Mouse (Mus musculus) erythroid progenitor cell, adult 5-6 weeks (primary cell): ENCODE results near the gene Zfhx2. TPM values are rescaled to one million over a fixed set of nuclear protein-coding genes. Genes with fewer than 3 reads are reported as not detected.

ENCODE experiments used
- total RNA-seq, 2 experiments: library from RNA; stranded (forward) in 1 of 2; stranded (reverse) in 1 of 2; fragments of 150-400 nt in 1 of 2; fragments of 186-747, 209-891 nt in 1 of 2; gene quantifications; 2 replicates each; pipeline versions ENCODE4 v1.2.3 to v1.2.4; 2015 to 2017; ENCODE audit warnings: low replicate concordance in 2 of 2

Zfhx2 gene
- total RNA-seq, 2 experiments from 2014 or later: 3.8 to 5.4 TPM

Other genes starting within 250 kb of the Zfhx2 start
- 4.7 and 5.0 TPM in 2 replicates for gene Homez, start 221.4 kb downstream of the Zfhx2 start, total RNA-seq (2015; ENCODE audit: low replicate concordance)
- 0.13 and 1.3 TPM in 2 replicates for gene Homez, start 221.4 kb downstream of the Zfhx2 start, total RNA-seq (2017; ENCODE audit: low replicate concordance)
- 2.2 and 8.8 TPM in 2 replicates for gene Ppp1r3e, start 214.8 kb downstream of the Zfhx2 start, total RNA-seq (2015; ENCODE audit: low replicate concordance)
- gene Ppp1r3e, start 214.8 kb downstream of the Zfhx2 start, total RNA-seq (2017; ENCODE audit: low replicate concordance): not detected in 2 replicates
- gene Bcl2l2, start 208.9 kb downstream of the Zfhx2 start, total RNA-seq (2015; ENCODE audit: low replicate concordance): 1.7 TPM in 1 of 2 replicates, not detected in the other
- 1.7 TPM in 1 of 2 replicates, not detected in the other for gene Bcl2l2, start 208.9 kb downstream of the Zfhx2 start, total RNA-seq (2017; ENCODE audit: low replicate concordance)
- not detected in 2 replicates for gene Gm20521, start 208.9 kb downstream of the Zfhx2 start, total RNA-seq (2015; ENCODE audit: low replicate concordance)
- not detected in 2 replicates for gene Gm20521, start 208.9 kb downstream of the Zfhx2 start, total RNA-seq (2017; ENCODE audit: low replicate concordance)
- gene Pabpn1, start 199.8 kb downstream of the Zfhx2 start, total RNA-seq (2015; ENCODE audit: low replicate concordance): 49.9 and 68.1 TPM in 2 replicates
- 115 and 120 TPM in 2 replicates for gene Pabpn1, start 199.8 kb downstream of the Zfhx2 start, total RNA-seq (2017; ENCODE audit: low replicate concordance)
- not detected in 2 replicates for gene Slc22a17, start 179.2 kb downstream of the Zfhx2 start, total RNA-seq (2015; ENCODE audit: low replicate concordance)
- not detected in 2 replicates for gene Slc22a17, start 179.2 kb downstream of the Zfhx2 start, total RNA-seq (2017; ENCODE audit: low replicate concordance)
- gene Efs, start 166.2 kb downstream of the Zfhx2 start, total RNA-seq (2015; ENCODE audit: low replicate concordance): not detected in 2 replicates
- gene Efs, start 166.2 kb downstream of the Zfhx2 start, total RNA-seq (2017; ENCODE audit: low replicate concordance): not detected in 2 replicates
- gene Il25, start 159.6 kb downstream of the Zfhx2 start, total RNA-seq (2015; ENCODE audit: low replicate concordance): not detected in 2 replicates
- gene Il25, start 159.6 kb downstream of the Zfhx2 start, total RNA-seq (2017; ENCODE audit: low replicate concordance): not detected in 2 replicates
- gene Cmtm5, start 156.1 kb downstream of the Zfhx2 start, total RNA-seq (2015; ENCODE audit: low replicate concordance): not detected in 2 replicates
- gene Cmtm5, start 156.1 kb downstream of the Zfhx2 start, total RNA-seq (2017; ENCODE audit: low replicate concordance): not detected in 2 replicates
- gene Myh6, start 125.4 kb downstream of the Zfhx2 start, total RNA-seq (2015; ENCODE audit: low replicate concordance): not detected in 2 replicates
- gene Myh6, start 125.4 kb downstream of the Zfhx2 start, total RNA-seq (2017; ENCODE audit: low replicate concordance): not detected in 2 replicates
- not detected in 2 replicates for gene Gm17428, start 115.4 kb downstream of the Zfhx2 start, total RNA-seq (2015; ENCODE audit: low replicate concordance)
- gene Gm17428, start 115.4 kb downstream of the Zfhx2 start, total RNA-seq (2017; ENCODE audit: low replicate concordance): not detected in 2 replicates
- gene Myh7, start 97.7 kb downstream of the Zfhx2 start, total RNA-seq (2015; ENCODE audit: low replicate concordance): not detected in 2 replicates
- not detected in 2 replicates for gene Myh7, start 97.7 kb downstream of the Zfhx2 start, total RNA-seq (2017; ENCODE audit: low replicate concordance)
- 15.1 TPM in 2 replicates for gene Ngdn, start 76.9 kb downstream of the Zfhx2 start, total RNA-seq (2015; ENCODE audit: low replicate concordance)
- 4.4 and 10.7 TPM in 2 replicates for gene Ngdn, start 76.9 kb downstream of the Zfhx2 start, total RNA-seq (2017; ENCODE audit: low replicate concordance)
- gene Thtpa, start 2.5 kb upstream of the Zfhx2 start, total RNA-seq (2015; ENCODE audit: low replicate concordance): 1.1 TPM in 1 of 2 replicates, not detected in the other
- 0.68 TPM in 1 of 2 replicates, not detected in the other for gene Thtpa, start 2.5 kb upstream of the Zfhx2 start, total RNA-seq (2017; ENCODE audit: low replicate concordance)
- 2.5 and 23.5 TPM in 2 replicates for gene Ap1g2, start 14.3 kb upstream of the Zfhx2 start, total RNA-seq (2015; ENCODE audit: low replicate concordance)
- gene Ap1g2, start 14.3 kb upstream of the Zfhx2 start, total RNA-seq (2017; ENCODE audit: low replicate concordance): 0.68 and 1.8 TPM in 2 replicates
- gene Jph4, start 24.6 kb upstream of the Zfhx2 start, total RNA-seq (2015; ENCODE audit: low replicate concordance): not detected in 2 replicates
- gene Jph4, start 24.6 kb upstream of the Zfhx2 start, total RNA-seq (2017; ENCODE audit: low replicate concordance): not detected in 2 replicates
- not detected in 2 replicates for gene Dhrs2, start 129.7 kb upstream of the Zfhx2 start, total RNA-seq (2015; ENCODE audit: low replicate concordance)
- gene Dhrs2, start 129.7 kb upstream of the Zfhx2 start, total RNA-seq (2017; ENCODE audit: low replicate concordance): not detected in 2 replicates